Mouse (Mus musculus) lung, embryonic 15.5 days (tissue): ENCODE results near the gene Lrriq4. TPM values are rescaled to one million over a fixed set of nuclear protein-coding genes. Genes with fewer than 3 reads are reported as not detected.
"Not testable (repeated sequence)": the region's sequence is repeated elsewhere in the genome, so short reads cannot be mapped to it uniquely, and the experiment has no call there.

Experiments
- ATAC-seq: fragments of 200-750 bp; cut with Nextera tagmentation; 2 replicates; pipeline ENCODE4 v1.8.0; 2017; ENCODE audit warnings: moderate number of reproducible peaks, borderline replicate concordance; ENCODE audit not compliant: low FRiP score, low TSS enrichment; ENCODE audit errors: extremely low read depth
- H3K27ac ChIP-seq: fragments of 300-500 bp; sonication (generic); 2 replicates; pipeline ENCODE4 v1.5.1; 2015; ENCODE audit warnings: moderate library complexity, mild to moderate bottlenecking, inconsistent platforms
- H3K27me3 ChIP-seq: fragments of 300-500 bp; sonication (generic); 2 replicates; pipeline ENCODE4 v1.6.1; 2015; ENCODE audit warnings: inconsistent platforms
- H3K36me3 ChIP-seq: fragments of 300-500 bp; sonication (generic); 2 replicates; pipeline ENCODE4 v1.6.1; 2015; ENCODE audit warnings: inconsistent platforms
- H3K4me1 ChIP-seq: fragments of 300-500 bp; sonication (generic); 2 replicates; pipeline ENCODE4 v1.6.1; 2015; ENCODE audit warnings: inconsistent platforms
- H3K4me2 ChIP-seq: fragments of 300-500 bp; sonication (generic); 2 replicates; pipeline ENCODE4 v1.6.1; 2015; ENCODE audit warnings: inconsistent platforms, mild to moderate bottlenecking, moderate library complexity
- H3K4me3 ChIP-seq: fragments of 300-500 bp; sonication (generic); 2 replicates; pipeline ENCODE4 v1.5.1; 2015; ENCODE audit warnings: mild to moderate bottlenecking, inconsistent platforms
- H3K9ac ChIP-seq: fragments of 300-500 bp; sonication (generic); 2 replicates; pipeline ENCODE4 v1.6.1; 2015; ENCODE audit warnings: inconsistent platforms
- H3K9me3 ChIP-seq: fragments of 300-500 bp; sonication (generic); 2 replicates; pipeline ENCODE4 v1.6.1; 2016; ENCODE audit warnings: inconsistent platforms
- WGBS: fragments of 180-500 bp; shearing (Covaris S2); methylation state at CpG from one replicate; pipeline ENCODE4 v1.1.7; 2015; 5-methylcytosine and 5-hydroxymethylcytosine counted together
- polyA plus RNA-seq: library from polyadenylated mRNA; unstranded; fragments of >200 nt; fragmentation: Nextera tagmentation; extraction: Ambion mirVana; gene quantifications from 2 replicates; pipeline ENCODE4 v1.2.1, GENCODE M21; 2015

The Lrriq4 gene
- polyA plus RNA-seq, 1 experiment from 2014 or later: not detected

- H3K4me1 ChIP-seq: no peaks in the 10 kb centered on the region
- H3K27me3 ChIP-seq: no peaks in the 10 kb centered on the region
- no peaks in the 10 kb centered on the region for H3K9me3 ChIP-seq
- H3K9ac ChIP-seq: no peak overlapping the region
- WGBS: 42% methylated on average over 3 of the region's 3 CpGs
- H3K36me3 ChIP-seq: no peaks in the 10 kb centered on the region
- H3K4me3 ChIP-seq: no peak overlapping the region
- no peak overlapping the region for H3K4me2 ChIP-seq
- peak; percentile 74; the same call in 1 of the 2 replicates for ATAC-seq
- H3K27ac ChIP-seq: no peak overlapping the region
Measured at GRCm38 (mm10) chr3:30687216-30687615, 42.9 kb downstream of the Lrriq4 start.

GRCm38 (mm10) chr3:30690976-30691375 is 46.7 kb downstream of the Lrriq4 start:
- Histone ChIP-seq H3K27me3 (no peaks in the 10 kb centered on the region), H3K9ac (no peak overlapping the region), H3K36me3 (no peaks in the 10 kb centered on the region), H3K4me2 (no peak overlapping the region), H3K4me3 (no peak overlapping the region), H3K9me3 (no peaks in the 10 kb centered on the region), H3K4me1 (no peaks in the 10 kb centered on the region), H3K27ac (no peak overlapping the region)
- no peak for ATAC-seq
- WGBS: 37% methylated on average over 7 of the region's 7 CpGs

DNA sequence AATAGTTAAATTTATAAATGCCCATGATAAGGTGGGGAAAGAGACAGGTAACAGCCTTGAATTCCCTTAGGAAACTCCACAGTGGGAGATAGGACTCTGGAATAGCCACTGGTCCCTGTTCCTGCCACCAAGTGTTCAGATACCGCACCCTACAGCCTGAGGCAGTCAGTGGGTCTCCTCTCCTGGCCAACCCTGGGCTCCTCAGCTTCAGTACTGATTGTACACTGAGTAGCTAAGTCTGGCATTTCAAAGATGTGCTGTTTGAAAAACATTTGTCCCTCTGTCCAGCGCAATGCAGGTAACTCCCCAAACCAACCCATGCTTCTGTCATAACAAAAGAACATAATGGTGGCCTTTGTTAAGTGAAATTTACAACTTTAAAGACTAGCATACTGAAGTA is 51.4 kb downstream of the Lrriq4 start:
- Histone ChIP-seq H3K36me3 (no peaks in the 10 kb centered on the region), H3K9ac (no peak overlapping the region), H3K4me3 (no peak overlapping the region), H3K4me2 (no peak overlapping the region), H3K27ac (no peak overlapping the region), H3K4me1 (no peaks in the 10 kb centered on the region), H3K27me3 (no peaks in the 10 kb centered on the region), H3K9me3 (no peaks in the 10 kb centered on the region)
- ATAC-seq: no peak
- WGBS: 94% methylated on average over 2 of the region's 2 CpGs

DNA sequence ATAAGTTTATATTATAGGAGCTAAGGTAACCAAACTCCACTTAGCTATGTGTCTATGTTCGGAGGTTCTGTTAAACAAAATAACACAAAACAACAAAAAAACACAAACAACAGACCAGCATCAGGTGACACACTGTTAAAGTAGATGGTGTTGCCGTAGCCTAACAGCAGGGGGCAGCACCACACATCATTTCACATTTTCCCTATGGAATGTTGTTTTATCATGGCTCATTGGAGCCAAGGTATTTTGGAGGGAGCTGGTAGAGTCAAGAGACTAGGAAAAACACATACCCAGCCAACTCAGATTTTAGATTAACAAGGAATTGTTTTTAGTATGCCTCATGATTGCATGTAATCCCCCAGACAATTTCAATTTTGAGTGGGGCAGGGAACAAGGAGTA is 52.0 kb downstream of the Lrriq4 start:
- Histone ChIP-seq H3K36me3 (no peaks in the 10 kb centered on the region), H3K4me1 (no peaks in the 10 kb centered on the region), H3K27ac (no peak overlapping the region), H3K9me3 (no peaks in the 10 kb centered on the region), H3K27me3 (no peaks in the 10 kb centered on the region), H3K9ac (no peak overlapping the region), H3K4me3 (no peak overlapping the region), H3K4me2 (no peak overlapping the region)
- WGBS: 9% methylated on average over 2 of the region's 2 CpGs
- no peak for ATAC-seq

GRCm38 (mm10) chr3:30697891-30698290 is 53.6 kb downstream of the Lrriq4 start:
- H3K27me3 ChIP-seq: no peaks in the 10 kb centered on the region
- no peak overlapping the region for H3K4me2 ChIP-seq
- no peaks in the 10 kb centered on the region for H3K9me3 ChIP-seq
- no peaks in the 10 kb centered on the region for H3K36me3 ChIP-seq
- ATAC-seq: no peak
- no peak overlapping the region for H3K27ac ChIP-seq
- WGBS: 34% methylated on average over 4 of the region's 4 CpGs
- H3K4me3 ChIP-seq: no peak overlapping the region
- H3K9ac ChIP-seq: no peak overlapping the region
- no peaks in the 10 kb centered on the region for H3K4me1 ChIP-seq

DNA sequence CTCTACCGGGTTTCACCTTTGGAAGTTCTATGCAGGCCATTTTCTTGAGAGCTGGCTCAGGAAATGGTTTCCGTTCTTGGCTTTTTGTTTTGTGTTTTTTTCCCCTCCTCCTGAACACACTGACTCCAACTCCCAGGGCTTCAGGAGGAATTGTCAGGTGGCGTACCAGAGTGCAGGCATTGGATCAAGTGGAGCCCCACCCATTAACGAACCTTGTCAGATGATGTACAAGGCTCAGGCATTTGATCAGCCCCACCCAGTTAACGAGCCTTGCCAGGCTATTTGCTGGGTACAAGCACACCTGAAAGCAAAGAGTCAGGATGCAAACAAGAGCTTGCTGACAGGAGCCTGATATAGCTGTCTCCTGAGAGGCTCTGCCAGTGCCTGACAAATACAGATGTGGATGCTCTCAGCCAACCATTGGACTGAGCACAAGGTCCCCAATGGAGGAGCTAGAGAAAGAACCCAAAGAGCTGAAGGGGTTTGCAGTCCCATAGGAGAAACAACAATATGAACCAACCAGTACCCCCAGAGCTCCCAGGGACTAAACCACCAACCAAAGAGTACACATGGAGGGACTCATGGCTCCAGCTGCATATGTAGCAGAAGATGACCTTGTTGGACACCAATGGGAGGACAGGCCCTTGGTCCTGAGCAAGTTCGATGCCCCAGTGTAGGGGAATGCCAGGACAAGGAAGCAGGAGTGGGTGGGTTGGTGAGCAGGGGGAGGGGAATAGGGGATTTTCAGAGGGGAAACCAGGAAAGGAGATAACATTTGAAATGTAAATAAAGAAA is 55.6 kb downstream of the Lrriq4 start, which contains the start of gene Lrrc31:
Gene Lrrc31, minus strand, starts transcription at position 133 of the 795 bp plus-strand sequence.
- H3K9me3 ChIP-seq, H3K27ac ChIP-seq, H3K4me2 ChIP-seq, H3K36me3 ChIP-seq, H3K27me3 ChIP-seq, H3K4me1 ChIP-seq, ATAC-seq, H3K9ac ChIP-seq, H3K4me3 ChIP-seq: not testable (repeated sequence)
- WGBS: 77% methylated on average over 6 of the region's 6 CpGs

DNA sequence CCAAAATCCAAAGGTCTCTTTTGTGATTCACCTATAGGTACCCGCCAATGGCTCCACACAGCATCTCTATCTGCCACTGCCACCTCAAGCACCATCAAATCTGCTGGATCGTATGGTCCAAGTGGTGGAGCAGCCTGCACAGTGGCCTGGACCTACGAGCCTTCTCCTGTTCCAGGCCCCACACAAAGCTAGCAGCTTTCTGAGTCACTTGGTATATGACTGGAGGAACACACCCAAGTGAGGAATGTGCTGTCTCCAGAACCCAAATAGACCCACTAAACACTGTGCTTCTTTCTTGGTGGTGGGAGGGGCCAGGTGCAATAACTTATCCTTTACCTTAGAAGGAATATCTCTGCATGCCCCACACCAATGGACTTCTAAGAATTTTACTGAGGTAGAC is 61.7 kb downstream of the Lrriq4 start:
- Histone ChIP-seq H3K4me2 (no peak overlapping the region), H3K9me3 (no peaks in the 10 kb centered on the region), H3K36me3 (no peaks in the 10 kb centered on the region), H3K4me1 (no peaks in the 10 kb centered on the region), H3K27ac (no peak overlapping the region), H3K4me3 (no peak overlapping the region), H3K9ac (no peak overlapping the region), H3K27me3 (no peaks in the 10 kb centered on the region)
- ATAC-seq: no peak
- WGBS: 77% methylated on average over 3 of the region's 3 CpGs

GRCm38 (mm10) chr3:30706614-30707276 is 62.4 kb downstream of the Lrriq4 start:
- Histone ChIP-seq H3K9me3 (no peaks in the 10 kb centered on the region), H3K27me3 (no peaks in the 10 kb centered on the region), H3K9ac (no peak overlapping the region), H3K4me1 (no peaks in the 10 kb centered on the region), H3K36me3 (no peaks in the 10 kb centered on the region), H3K4me2 (no peak overlapping the region), H3K27ac (no peak overlapping the region), H3K4me3 (no peak overlapping the region)
- 72% methylated on average over 4 of the region's 4 CpGs for WGBS
- ATAC-seq: no peak

GRCm38 (mm10) chr3:30710191-30710590 is 65.9 kb downstream of the Lrriq4 start:
- Histone ChIP-seq H3K27ac (no peak overlapping the region), H3K27me3 (no peaks in the 10 kb centered on the region), H3K36me3 (no peaks in the 10 kb centered on the region), H3K4me1 (no peaks in the 10 kb centered on the region), H3K9ac (no peak overlapping the region), H3K4me3 (no peak overlapping the region), H3K9me3 (no peaks in the 10 kb centered on the region), H3K4me2 (no peak overlapping the region)
- WGBS: 74% methylated on average over 6 of the region's 6 CpGs
- ATAC-seq: no peak

GRCm38 (mm10) chr3:30713334-30713733 is 69.0 kb downstream of the Lrriq4 start:
- no peak for ATAC-seq
- WGBS: 81% methylated on average over 1 of the region's 1 CpGs

DNA sequence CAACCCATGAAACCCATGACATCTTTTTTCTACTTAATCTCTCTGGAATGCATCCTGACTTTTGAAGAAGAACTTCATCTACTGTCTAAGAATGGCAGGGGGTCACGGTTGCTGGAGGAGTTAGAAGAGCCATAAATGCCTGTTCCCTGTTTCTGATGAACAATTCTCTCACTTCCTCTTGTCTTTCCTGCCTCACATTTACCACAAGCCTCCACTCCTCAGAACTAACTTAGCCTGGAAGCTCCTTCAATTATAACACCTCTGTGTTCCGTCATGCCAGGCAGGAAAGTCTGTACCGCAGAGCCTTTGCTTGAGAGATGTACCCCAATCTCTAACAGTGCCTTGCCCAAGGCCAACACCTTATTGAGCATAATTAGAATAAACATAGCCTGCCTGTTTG is 74.3 kb downstream of the Lrriq4 start:
- H3K36me3 ChIP-seq: no peaks in the 10 kb centered on the region

More at GRCm38 (mm10) chr3:30713334-30713733, 69.0 kb downstream of the Lrriq4 start:
- H3K27ac ChIP-seq: no peak overlapping the region
- no peak overlapping the region for H3K4me3 ChIP-seq
- H3K9ac ChIP-seq: no peak overlapping the region
- no peak overlapping the region for H3K4me2 ChIP-seq
- no peaks in the 10 kb centered on the region for H3K4me1 ChIP-seq
- no peaks in the 10 kb centered on the region for H3K27me3 ChIP-seq
- H3K9me3 ChIP-seq: no peaks in the 10 kb centered on the region
- H3K36me3 ChIP-seq: no peaks in the 10 kb centered on the region

More for the DNA sequence above, 74.3 kb downstream of the Lrriq4 start:
- no peaks in the 10 kb centered on the region for H3K9me3 ChIP-seq
- 71% methylated on average over 3 of the region's 3 CpGs for WGBS
- H3K27me3 ChIP-seq: no peaks in the 10 kb centered on the region
- ATAC-seq: no peak
- H3K4me1 ChIP-seq: no peaks in the 10 kb centered on the region
- H3K4me3 ChIP-seq: no peak overlapping the region
- H3K27ac ChIP-seq: no peak overlapping the region
- H3K9ac ChIP-seq: no peak overlapping the region
- no peak overlapping the region for H3K4me2 ChIP-seq
